Mouse (Mus musculus) stomach, embryonic 14.5 days (tissue): ENCODE results near the gene P4htm. TPM values are rescaled to one million over a fixed set of nuclear protein-coding genes. Genes with fewer than 3 reads are reported as not detected.

Experiments
- ATAC-seq: fragments of 200-750 bp; cut with Nextera tagmentation; 2 replicates; pipeline ENCODE4 v1.8.0; 2017; ENCODE audit warnings: low read depth, moderate TSS enrichment; ENCODE audit not compliant: insufficient number of reproducible peaks, insufficient read depth, low FRiP score
- H3K27ac ChIP-seq: fragments of 300-500 bp; sonication (generic); 2 replicates; pipeline ENCODE4 v1.5.1; 2014; ENCODE audit warnings: mild to moderate bottlenecking, low read length, moderate library complexity, mixed read lengths
- H3K27me3 ChIP-seq: fragments of 300-500 bp; sonication (generic); 2 replicates; pipeline ENCODE4 v1.6.1; 2014; ENCODE audit warnings: low read length, control low read depth, mixed read lengths; ENCODE audit not compliant: control insufficient read depth, insufficient read depth
- H3K36me3 ChIP-seq: fragments of 300-500 bp; sonication (generic); 2 replicates; pipeline ENCODE4 v1.6.1; 2014; ENCODE audit warnings: mild to moderate bottlenecking, control low read depth, low read length, moderate library complexity, mixed read lengths; ENCODE audit not compliant: control insufficient read depth, insufficient read depth
- H3K4me1 ChIP-seq: fragments of 300-500 bp; sonication (generic); 2 replicates; pipeline ENCODE4 v1.6.1; 2014; ENCODE audit warnings: low read length, control low read depth, mixed read lengths; ENCODE audit not compliant: control insufficient read depth, insufficient read depth
- H3K4me2 ChIP-seq: fragments of 300-500 bp; sonication (generic); replicated peaks from 2 replicates; pipeline ENCODE4 v1.6.1; 2014; ENCODE audit warnings: low read depth, low read length, control low read depth
- H3K4me3 ChIP-seq: fragments of 300-500 bp; sonication (generic); 2 replicates; pipeline ENCODE4 v1.5.1; 2014; ENCODE audit warnings: low read depth, low read length, control low read depth
- H3K9ac ChIP-seq: fragments of 300-500 bp; sonication (generic); replicated peaks from 2 replicates; pipeline ENCODE4 v1.6.1; 2014; ENCODE audit warnings: low read depth, mild to moderate bottlenecking, control low read depth, low read length, moderate library complexity, mixed read lengths
- H3K9me3 ChIP-seq: fragments of 300-500 bp; sonication (generic); 2 replicates; pipeline ENCODE4 v1.6.1; 2016; ENCODE audit warnings: low read depth, low read length, control low read depth; ENCODE audit not compliant: control insufficient read depth
- WGBS: fragments of 180-500 bp; shearing (Covaris S2); extraction: QIAGEN DNeasy Blood & Tissue Kit; methylation state at CpG from one replicate; pipeline ENCODE4 v1.1.7; 2014; 5-methylcytosine and 5-hydroxymethylcytosine counted together
- polyA plus RNA-seq: library from polyadenylated mRNA; unstranded; fragments of >200 nt; fragmentation: Nextera tagmentation; extraction: Ambion mirVana; gene quantifications from 2 replicates; pipeline ENCODE4 v1.2.1, GENCODE M21; 2014

P4htm gene
- polyA plus RNA-seq, 1 experiment from 2014 or later, result 6.2 TPM

DNA sequence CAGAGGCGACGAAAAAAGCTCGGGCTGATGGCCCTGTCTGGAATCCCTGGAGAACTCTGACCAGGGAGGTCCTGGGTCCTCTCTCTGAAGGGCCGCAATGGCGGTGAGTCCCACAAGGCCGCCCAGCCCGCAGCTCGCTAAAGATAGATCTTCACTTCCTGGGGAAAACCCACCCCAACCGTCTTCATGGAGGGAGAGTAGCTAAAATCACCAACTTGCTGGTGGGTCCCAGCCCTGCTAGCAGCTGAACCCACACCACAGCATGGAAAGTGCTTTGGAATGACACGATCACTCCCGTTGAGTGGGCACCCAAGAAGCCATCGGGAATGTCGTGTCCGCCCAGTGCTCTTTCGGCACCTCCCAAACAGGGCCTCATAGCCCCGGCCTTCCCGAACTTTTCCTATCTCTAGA lies 29.0 kb downstream of the P4htm start:
- Histone ChIP-seq H3K27ac (no peak overlapping the region), H3K9ac (no peak overlapping the region; the same call in 1 of the 2 replicates)
- 76% methylated on average over 17 of the region's 17 CpGs for WGBS

DNA sequence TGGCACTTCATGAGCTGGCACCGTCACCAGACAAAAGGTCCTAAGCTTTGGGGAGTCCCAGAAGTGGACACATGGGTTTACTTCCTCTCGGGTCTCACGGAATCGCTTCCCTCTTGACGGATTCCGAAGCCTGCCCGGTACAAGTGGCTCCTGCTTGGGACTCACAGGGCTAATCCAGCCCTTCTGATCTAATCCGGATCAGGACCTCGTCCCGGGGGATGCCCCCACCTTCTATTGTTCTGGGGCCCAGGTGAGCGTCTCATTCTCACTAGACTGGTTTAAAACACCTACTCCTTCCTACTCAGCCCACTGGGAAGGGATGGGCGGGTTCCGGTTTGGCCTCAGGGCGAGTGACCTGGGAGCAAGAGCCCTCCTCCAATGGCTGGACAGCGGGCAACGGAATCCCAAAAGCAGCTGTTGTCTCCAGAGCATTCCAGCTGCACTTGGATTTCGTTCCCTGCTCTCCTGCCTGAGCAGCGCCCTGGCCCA lies 29.5 kb downstream of the P4htm start:
- 15% methylated on average over 18 of the region's 18 CpGs for WGBS
- ATAC-seq, result no peak

More for the DNA sequence above, 29.0 kb downstream of the P4htm start:
- Histone ChIP-seq H3K4me2 (peak overlapping the region; percentile 98), H3K9me3 (no peaks in the 10 kb centered on the region), H3K4me1 (peaks cover 23% of the 10 kb centered on the region), H3K27me3 (no peaks in the 10 kb centered on the region), H3K4me3 (no peak overlapping the region; the same call in 1 of the 2 replicates), H3K36me3 (peaks cover 40% of the 10 kb centered on the region)
- ATAC-seq, result no peak

DNA sequence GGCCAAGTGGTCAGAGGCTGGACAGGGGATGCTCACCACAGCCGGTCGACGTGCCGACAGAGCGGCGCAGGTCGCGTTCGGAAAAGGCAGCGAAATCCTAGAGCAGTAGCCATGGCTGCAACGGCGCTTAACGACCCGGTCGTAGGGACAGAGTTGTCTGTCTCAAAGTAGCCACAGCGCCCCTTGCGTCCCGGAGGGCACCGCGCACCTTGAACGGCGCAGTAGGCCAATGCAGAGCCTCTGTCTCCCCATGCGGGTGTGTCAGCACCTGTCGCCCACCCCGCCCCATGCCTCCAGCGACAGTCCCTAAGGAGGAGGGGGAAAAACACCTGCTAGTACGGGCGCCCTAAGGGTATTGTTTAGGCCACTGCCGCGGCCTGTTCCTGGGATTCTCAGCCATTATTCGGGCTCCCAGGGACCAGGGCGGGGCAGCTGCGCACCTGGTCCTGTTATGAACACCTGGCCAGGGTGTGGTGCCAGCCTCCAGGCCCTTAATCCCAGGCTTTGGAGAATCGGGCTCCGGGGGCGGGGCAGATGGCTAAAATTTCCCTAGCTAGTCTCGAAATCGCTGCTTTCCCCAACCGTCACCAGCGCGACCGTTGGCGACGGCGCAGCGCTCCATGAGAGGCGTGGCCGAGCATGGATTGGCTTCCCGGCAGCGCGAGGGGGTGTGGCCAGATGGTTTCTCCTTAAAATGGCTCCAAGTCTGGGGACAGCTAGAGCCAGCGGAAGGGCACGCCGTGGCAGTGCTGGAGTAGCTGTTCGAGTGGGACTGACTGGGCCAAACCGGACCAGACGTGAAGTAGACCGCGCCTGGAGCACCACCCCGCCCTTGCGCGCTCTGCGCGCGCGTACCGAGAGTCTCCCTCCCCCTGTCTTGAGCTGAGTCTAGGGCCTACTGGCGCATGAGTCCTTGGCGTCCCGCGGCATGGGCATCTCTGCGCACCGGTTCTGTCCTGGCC lies 30.4 kb downstream of the P4htm start, which contains the start of gene Ndufaf3:
TSS of gene Ndufaf3 (minus strand) at position 620 of the 962 bp plus-strand sequence.
- Histone ChIP-seq H3K4me3 (peak within 1 kb of the TSS; percentile 68), H3K27ac (peak within 1 kb of the TSS; percentile 93), H3K9me3 (no peaks in the 10 kb centered on the region), H3K9ac (peak within 1 kb of the TSS; percentile 76), H3K4me2 (peak within 1 kb of the TSS; percentile 98), H3K36me3 (peaks cover 37% of the 10 kb centered on the region), H3K4me1 (peaks cover 23% of the 10 kb centered on the region), H3K27me3 (no peaks in the 10 kb centered on the region)
- peak; percentile 84 for ATAC-seq
- under 1% methylated on average over 73 of the region's 73 CpGs for WGBS

More for the DNA sequence above, 29.5 kb downstream of the P4htm start:
- H3K27ac ChIP-seq, result peak overlapping the region; percentile 93
- H3K9ac ChIP-seq, result peak overlapping the region; percentile 76
- peaks cover 40% of the 10 kb centered on the region for H3K36me3 ChIP-seq
- H3K4me3 ChIP-seq, result peak overlapping the region; percentile 68
- peaks cover 23% of the 10 kb centered on the region for H3K4me1 ChIP-seq
- peak overlapping the region; percentile 98 for H3K4me2 ChIP-seq
- H3K9me3 ChIP-seq, result no peaks in the 10 kb centered on the region
- no peaks in the 10 kb centered on the region for H3K27me3 ChIP-seq

DNA sequence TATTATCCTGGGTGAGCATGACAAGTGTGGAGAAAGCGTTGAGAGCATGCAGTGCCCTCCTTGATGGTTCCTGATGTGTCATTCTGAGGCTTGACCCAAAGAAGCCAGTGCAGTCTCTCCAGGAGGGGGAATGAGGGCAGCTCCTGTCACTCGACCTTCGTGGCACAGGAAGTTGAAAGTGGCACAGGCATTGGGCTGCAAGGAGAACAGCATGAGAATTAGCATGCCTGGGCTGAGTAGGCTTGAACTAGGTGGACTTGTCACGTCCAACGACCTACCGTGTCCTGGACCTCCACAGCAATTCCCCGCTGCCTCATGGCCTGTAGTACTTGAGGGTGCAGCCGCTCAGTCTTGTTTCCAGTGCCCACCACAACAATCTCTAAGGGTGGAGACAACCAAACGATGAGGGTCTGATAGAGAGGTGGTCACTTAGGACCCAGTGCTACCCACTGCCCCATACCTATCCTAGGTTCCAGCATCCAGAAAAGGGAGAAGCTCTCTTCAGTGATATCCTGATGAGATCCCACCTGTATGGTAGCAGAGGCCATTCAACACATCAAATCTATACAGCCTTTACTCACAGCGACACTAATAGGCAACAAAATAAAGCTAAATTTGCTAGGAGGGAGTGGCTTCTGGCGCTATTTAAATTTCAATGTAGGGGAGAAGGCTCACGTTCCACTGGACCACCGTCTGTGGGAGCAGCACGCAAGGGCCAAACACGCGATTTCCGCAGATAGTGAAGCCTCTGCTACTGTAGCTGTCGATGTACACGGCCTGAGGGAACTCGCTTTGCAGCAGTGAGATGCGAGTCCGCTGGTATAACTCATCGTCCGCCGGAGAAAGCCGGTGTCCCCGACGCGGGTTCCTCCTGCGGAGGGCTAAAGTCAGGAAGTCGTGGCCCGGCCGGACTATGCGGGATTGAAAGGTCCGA lies 31.3 kb downstream of the P4htm start:
- Histone ChIP-seq H3K27ac (peak overlapping the region; percentile 93), H3K4me1 (peaks cover 27% of the 10 kb centered on the region), H3K4me3 (peak overlapping the region; percentile 68), H3K9ac (peak overlapping the region; percentile 76), H3K4me2 (peak overlapping the region; percentile 98), H3K36me3 (peaks cover 36% of the 10 kb centered on the region), H3K27me3 (no peaks in the 10 kb centered on the region), H3K9me3 (no peaks in the 10 kb centered on the region)
- WGBS, result 12% methylated on average over 35 of the region's 35 CpGs
- ATAC-seq, result no peak

DNA sequence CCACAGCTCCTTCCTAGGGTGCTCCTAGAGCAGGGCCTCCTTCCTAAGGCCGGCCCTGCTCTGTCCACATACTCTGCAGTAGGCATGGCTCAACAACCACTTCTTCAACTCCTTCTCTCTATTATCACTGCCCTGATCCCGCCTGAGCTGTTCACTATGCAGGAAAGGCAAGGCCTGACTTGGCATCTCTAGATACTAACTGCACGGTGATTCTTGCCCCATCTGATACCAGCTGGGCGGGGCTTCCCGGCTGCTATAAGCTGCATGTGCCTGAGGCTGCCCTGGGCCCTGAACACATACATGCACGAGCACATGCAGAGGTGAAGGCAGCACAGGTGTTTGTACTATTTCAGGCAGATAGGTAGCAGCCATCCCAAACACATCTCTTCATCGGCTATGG lies 33.3 kb downstream of the P4htm start:
- H3K27ac ChIP-seq, result no peak overlapping the region
- no peak overlapping the region for H3K9ac ChIP-seq
- no peak overlapping the region for H3K4me2 ChIP-seq
- no peak for ATAC-seq
- WGBS, result 82% methylated on average over 7 of the region's 7 CpGs
- H3K4me1 ChIP-seq, result peaks cover 20% of the 10 kb centered on the region
- no peaks in the 10 kb centered on the region for H3K27me3 ChIP-seq
- peaks cover 32% of the 10 kb centered on the region for H3K36me3 ChIP-seq
- no peaks in the 10 kb centered on the region for H3K9me3 ChIP-seq
- H3K4me3 ChIP-seq, result no peak overlapping the region

DNA sequence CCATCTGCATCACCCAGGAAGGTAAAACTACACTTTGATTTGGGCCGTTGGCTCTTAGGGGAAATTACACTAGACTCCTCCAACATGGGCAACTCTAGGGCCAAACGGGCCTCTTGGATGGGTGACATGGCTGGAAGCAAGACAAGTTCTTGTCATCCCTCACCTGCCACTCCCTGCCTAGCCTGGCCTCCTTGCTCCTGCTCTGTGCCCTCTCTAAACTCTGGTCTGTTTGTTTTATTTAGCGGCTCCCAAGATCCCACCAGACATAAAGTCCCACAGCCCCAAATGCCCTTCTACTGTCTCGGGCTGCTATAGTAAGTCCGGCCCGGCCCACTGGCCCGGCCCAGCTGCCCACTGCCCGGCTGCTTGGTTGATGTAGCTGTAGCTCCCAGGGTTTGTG lies 33.8 kb downstream of the P4htm start:
- peaks cover 20% of the 10 kb centered on the region for H3K4me1 ChIP-seq
- H3K9ac ChIP-seq, result no peak overlapping the region
- peaks cover 37% of the 10 kb centered on the region for H3K36me3 ChIP-seq
- H3K4me3 ChIP-seq, result no peak overlapping the region
- no peak overlapping the region for H3K4me2 ChIP-seq
- no peaks in the 10 kb centered on the region for H3K9me3 ChIP-seq
- no peak for ATAC-seq
- H3K27me3 ChIP-seq, result no peaks in the 10 kb centered on the region
- 93% methylated on average over 8 of the region's 8 CpGs for WGBS
- H3K27ac ChIP-seq, result no peak overlapping the region

DNA sequence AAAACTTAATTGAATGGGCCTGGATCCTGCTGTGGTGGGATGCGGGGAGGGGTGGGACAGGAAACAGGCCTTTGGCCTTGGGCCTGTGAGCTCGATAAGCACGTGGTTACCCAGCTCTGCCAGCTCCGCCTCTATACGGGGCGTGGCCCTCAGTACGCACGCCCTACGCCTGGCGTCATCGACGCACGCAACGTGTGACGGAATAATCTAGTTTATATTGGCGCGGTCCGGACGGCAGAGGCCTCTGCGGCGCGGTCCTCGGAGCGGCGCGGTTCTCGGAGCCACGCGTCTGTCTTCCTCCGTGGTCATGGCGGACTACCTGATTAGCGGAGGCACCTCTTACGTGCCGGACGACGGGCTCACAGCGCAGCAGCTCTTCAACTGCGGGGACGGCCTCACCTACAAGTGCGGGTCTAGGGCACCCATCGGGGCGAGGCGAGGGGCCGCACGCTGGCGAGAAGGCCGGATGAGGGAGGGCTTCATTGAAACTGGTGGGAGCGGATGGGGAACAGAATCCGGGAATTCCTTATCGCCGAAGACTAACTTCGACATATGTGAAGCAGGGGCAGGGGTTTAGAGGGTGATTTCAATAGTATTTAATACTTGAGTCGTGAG lies 37.1 kb downstream of the P4htm start, which contains the start of gene Impdh2:
TSS of gene Impdh2 (plus strand) at position 60 of the 615 bp plus-strand sequence.
- Histone ChIP-seq H3K9ac (peak within 1 kb of the TSS; percentile 68), H3K4me2 (peak within 1 kb of the TSS; percentile 81), H3K4me3 (peak within 1 kb of the TSS; percentile 63), H3K9me3 (no peaks in the 10 kb centered on the region), H3K27me3 (no peaks in the 10 kb centered on the region), H3K4me1 (peaks cover 6% of the 10 kb centered on the region; the same call in 1 of the 2 replicates), H3K36me3 (peaks cover 58% of the 10 kb centered on the region), H3K27ac (no peak within 1 kb of the TSS; the same call in 1 of the 2 replicates)
- WGBS, result 0% methylated on average over 53 of the region's 53 CpGs
- ATAC-seq, result peak; percentile 99
